Mouse (Mus musculus) splenic B cell, adult 2 months (primary cell): ENCODE results near the gene Bcl2l13.
A peak's percentile ranks its signal among the peaks of the same experiment; 100 is the strongest.
"Not testable (repeated sequence)": the region's sequence is repeated elsewhere in the genome, so short reads cannot be mapped to it uniquely, and the experiment has no call there.

Source experiments
- DNase-seq: peaks from one replicate; pipeline ENCODE4 v3.0.0-alpha.2; 2011; ENCODE audit warnings: low read depth, low spot score
- H3K27me3 ChIP-seq: 2 replicates; pipeline ENCODE4 v1.6.1; 2012; ENCODE audit warnings: mild to moderate bottlenecking, low read length, moderate library complexity, mixed read lengths; ENCODE audit not compliant: control insufficient read depth, poor library complexity, insufficient read depth, severe bottlenecking
- H3K36me3 ChIP-seq: 2 replicates; pipeline ENCODE4 v1.6.1; 2012; ENCODE audit warnings: mild to moderate bottlenecking, low read length, moderate library complexity, mixed read lengths; ENCODE audit not compliant: control insufficient read depth, poor library complexity, insufficient read depth, severe bottlenecking

Bcl2l13 gene

GRCm38 (mm10) chr6:120901776-120902645, 66.0 kb downstream of the Bcl2l13 start:
- peaks cover 1% of the 10 kb centered on the region; the same call in 1 of the 2 replicates for H3K36me3 ChIP-seq
- peak; percentile 43 for DNase-seq

GRCm38 (mm10) chr6:120903450-120903912, 67.5 kb downstream of the Bcl2l13 start:
- Histone ChIP-seq H3K36me3 (peaks cover 1% of the 10 kb centered on the region; the same call in 1 of the 2 replicates), H3K27me3 (no peaks in the 10 kb centered on the region)
- DNase-seq, result peak; percentile 63

More at GRCm38 (mm10) chr6:120901776-120902645, 66.0 kb downstream of the Bcl2l13 start:
- no peaks in the 10 kb centered on the region for H3K27me3 ChIP-seq

GRCm38 (mm10) chr6:120903961-120904360, 67.9 kb downstream of the Bcl2l13 start:
- no peak for DNase-seq
- peaks cover 1% of the 10 kb centered on the region; the same call in 1 of the 2 replicates for H3K36me3 ChIP-seq
- H3K27me3 ChIP-seq, result no peaks in the 10 kb centered on the region

GRCm38 (mm10) chr6:120905111-120905510, 69.1 kb downstream of the Bcl2l13 start:
- Histone ChIP-seq H3K27me3 (no peaks in the 10 kb centered on the region), H3K36me3 (0 out of 2 replicates have a peak, but pooled peaks cover 1% of the 10 kb centered on the region)
- DNase-seq, result no peak

- no peaks in the 10 kb centered on the region for H3K27me3 ChIP-seq
- 0 out of 2 replicates have a peak, but pooled peaks cover 1% of the 10 kb centered on the region for H3K36me3 ChIP-seq
- DNase-seq, result no peak
Measured at GRCm38 (mm10) chr6:120906521-120906920, 70.5 kb downstream of the Bcl2l13 start.

- DNase-seq, H3K27me3 ChIP-seq: not testable (repeated sequence)
Measured at GRCm38 (mm10) chr6:120907876-120908597, 72.0 kb downstream of the Bcl2l13 start.

GRCm38 (mm10) chr6:120909501-120909900, 73.5 kb downstream of the Bcl2l13 start:
- no peaks in the 10 kb centered on the region for H3K27me3 ChIP-seq
- 0 out of 2 replicates have a peak, but pooled peaks cover 1% of the 10 kb centered on the region for H3K36me3 ChIP-seq
- no peak for DNase-seq

More at GRCm38 (mm10) chr6:120907876-120908597, 72.0 kb downstream of the Bcl2l13 start:
- H3K36me3 ChIP-seq, result not testable (repeated sequence)

- H3K27me3 ChIP-seq, result no peaks in the 10 kb centered on the region
- no peak for DNase-seq
Measured at GRCm38 (mm10) chr6:120911213-120912007, 75.4 kb downstream of the Bcl2l13 start.

GRCm38 (mm10) chr6:120912931-120913330, 76.9 kb downstream of the Bcl2l13 start:
- no peak for DNase-seq
- Histone ChIP-seq H3K36me3 (no peaks in the 10 kb centered on the region), H3K27me3 (no peaks in the 10 kb centered on the region)

More at GRCm38 (mm10) chr6:120911213-120912007, 75.4 kb downstream of the Bcl2l13 start:
- H3K36me3 ChIP-seq, result 0 out of 2 replicates have a peak, but pooled peaks cover 1% of the 10 kb centered on the region

- peak; percentile 57 for DNase-seq
- H3K27me3 ChIP-seq, result no peaks in the 10 kb centered on the region
Measured at GRCm38 (mm10) chr6:120913783-120914182, 77.8 kb downstream of the Bcl2l13 start.

GRCm38 (mm10) chr6:120914533-120914910, 78.5 kb downstream of the Bcl2l13 start:
- H3K27me3 ChIP-seq, result no peaks in the 10 kb centered on the region
- DNase-seq, result no peak
- H3K36me3 ChIP-seq, result no peaks in the 10 kb centered on the region

More at GRCm38 (mm10) chr6:120913783-120914182, 77.8 kb downstream of the Bcl2l13 start:
- no peaks in the 10 kb centered on the region for H3K36me3 ChIP-seq

- no peaks in the 10 kb centered on the region for H3K27me3 ChIP-seq
- peak; percentile 90 for DNase-seq
Measured at GRCm38 (mm10) chr6:120914911-120915648, 79.1 kb downstream of the Bcl2l13 start.

GRCm38 (mm10) chr6:120915649-120915975, 79.6 kb downstream of the Bcl2l13 start:
- no peak for DNase-seq
- H3K36me3 ChIP-seq, result no peaks in the 10 kb centered on the region
- H3K27me3 ChIP-seq, result no peaks in the 10 kb centered on the region

More at GRCm38 (mm10) chr6:120914911-120915648, 79.1 kb downstream of the Bcl2l13 start:
- no peaks in the 10 kb centered on the region for H3K36me3 ChIP-seq
